Mouse (Mus musculus): Measurements from ENCODE around the gene Cav3.

Cav3 gene

DNA sequence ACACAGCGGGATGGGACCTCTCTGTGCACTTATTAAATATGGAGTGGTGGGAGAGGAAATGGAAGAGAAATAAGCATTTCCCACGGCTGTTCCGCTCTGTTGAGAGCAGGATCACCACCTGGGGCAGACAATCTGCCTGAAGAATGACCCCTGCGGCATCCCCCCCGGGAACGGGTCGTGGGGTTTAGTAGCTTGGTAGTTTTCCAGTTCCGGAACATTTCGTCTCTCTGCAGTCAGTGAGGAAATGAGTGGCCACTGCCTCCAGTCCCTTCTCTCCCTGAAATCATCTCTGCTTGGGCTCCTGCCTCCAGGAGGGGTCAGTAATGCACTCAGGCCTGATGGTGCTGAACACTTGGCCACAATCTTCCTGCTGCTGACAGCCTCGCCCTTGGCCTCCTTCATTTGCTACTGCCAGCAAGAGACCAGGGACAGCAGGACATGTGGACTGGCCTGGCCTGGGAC lies 35.3 kb downstream of the Cav3 start:
- no peak for DNase-seq (ENCODE audit: low read depth, low spot score)

DNA sequence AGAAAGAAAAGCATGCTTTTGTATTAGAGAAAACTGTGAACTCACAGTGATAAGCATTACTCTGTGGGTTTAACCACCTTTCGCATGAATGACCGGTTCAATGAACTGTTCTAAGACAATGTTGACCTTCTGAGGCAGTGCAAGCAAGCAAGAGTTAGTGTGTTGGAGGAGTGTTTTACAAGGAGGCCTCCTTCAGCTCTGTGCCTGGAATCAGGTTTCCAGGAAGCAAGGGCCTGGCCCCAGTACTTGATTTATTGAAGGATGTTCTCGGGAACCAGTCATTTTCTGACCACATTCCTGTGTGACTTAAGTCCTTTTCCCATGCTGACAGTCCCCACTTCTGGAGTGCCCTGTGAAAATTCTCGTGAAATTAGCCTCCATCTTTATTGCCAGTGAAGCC lies 35.9 kb downstream of the Cav3 start:
- DNase-seq (ENCODE audit: low read depth, low spot score), result no peak

DNA sequence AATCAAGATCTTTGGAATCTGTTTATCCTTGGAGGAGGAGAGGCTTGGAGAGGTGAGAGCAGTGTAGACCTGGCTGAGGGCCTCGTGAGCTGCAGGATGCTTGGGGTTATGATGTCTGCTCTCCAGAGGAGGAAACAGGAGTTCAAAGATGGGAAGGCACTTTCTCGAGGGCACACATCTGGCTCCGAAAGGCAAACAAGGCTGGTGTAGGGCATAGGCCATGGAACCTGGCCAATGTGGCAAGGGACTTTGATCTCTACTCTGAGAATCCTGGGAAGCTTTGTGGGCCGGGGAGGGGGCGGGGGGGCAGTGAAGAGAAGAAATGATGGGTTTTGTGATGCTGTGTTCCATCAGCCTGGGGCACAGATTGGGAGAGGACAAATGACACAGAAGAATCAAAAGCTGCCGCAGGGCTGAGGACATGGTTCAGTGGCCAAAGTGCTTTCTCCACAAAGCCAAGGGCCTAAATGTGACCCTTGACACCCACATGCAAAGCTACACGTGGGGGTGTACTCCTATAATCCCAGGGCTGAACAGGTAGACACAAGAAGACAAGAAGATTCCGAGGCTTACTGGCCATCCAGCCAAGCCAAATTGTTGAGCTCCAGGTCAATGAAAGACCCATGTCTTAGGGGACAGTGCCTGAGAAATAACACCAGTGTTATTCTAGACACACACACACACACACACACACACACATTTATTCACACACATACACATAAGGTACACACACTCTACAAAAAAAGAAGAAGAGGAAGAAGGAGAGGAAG lies 37.2 kb downstream of the Cav3 start:
- DNase-seq (ENCODE audit: low read depth, low spot score), result no peak

DNA sequence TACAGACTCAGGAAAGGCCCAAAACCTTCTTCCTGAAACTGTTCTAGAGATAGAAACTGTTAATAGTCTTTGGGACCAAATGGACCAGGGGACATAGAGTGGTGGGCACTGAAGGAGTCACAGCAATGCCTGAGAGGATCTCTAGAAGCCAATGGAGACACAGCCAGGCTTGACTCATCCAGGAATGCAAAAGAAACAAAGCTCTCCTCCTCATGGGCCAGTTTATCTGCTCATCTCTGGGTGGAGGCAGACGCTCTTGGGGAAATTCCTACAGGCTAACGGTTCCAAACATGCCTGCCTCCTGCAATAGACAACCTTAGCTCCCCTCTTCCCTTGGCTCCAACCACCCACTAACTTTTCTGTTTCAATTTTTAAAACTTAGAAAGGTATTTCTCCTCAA lies 38.2 kb downstream of the Cav3 start:
- DNase-seq (ENCODE audit: low read depth, low spot score), result no peak

DNA sequence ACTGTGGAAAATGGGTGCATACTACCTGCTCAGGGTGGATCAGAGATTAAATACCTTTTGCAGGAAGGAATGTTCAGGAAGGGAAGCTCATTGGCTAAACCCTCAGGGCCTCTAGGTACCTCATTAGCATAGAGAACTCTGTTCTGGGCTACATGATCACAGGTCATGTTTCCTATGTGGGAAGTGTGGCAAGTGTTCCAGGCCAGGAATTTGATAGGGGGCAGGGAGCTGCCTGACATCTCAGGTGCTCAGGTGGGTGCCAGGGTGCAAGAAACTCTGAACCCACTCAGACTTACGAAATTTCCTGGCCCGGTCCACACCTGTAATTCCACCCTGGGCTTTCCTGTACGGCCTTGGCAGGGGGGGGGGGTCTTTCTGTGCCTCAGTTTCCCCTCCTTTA lies 39.4 kb downstream of the Cav3 start:
- DNase-seq (ENCODE audit: low read depth, low spot score), result no peak

DNA sequence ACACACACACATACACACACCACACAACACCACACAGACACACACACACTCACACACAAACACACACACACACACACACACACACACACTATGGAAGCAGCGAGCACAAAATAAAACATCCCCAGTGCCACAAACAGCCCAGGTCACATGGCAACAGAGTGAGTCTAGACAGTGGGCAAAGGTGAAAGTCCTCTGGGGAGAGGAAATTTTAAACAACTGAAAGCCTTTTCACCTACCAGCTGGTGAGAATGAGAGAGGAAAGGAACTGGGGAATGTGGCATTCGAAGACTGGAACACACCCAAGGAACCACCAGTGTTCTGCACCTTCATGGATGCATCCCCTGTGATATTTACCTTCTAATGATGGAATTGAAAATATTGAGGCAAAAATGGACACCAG lies 40.2 kb downstream of the Cav3 start:
- DNase-seq (ENCODE audit: low read depth, low spot score), result no peak

DNA sequence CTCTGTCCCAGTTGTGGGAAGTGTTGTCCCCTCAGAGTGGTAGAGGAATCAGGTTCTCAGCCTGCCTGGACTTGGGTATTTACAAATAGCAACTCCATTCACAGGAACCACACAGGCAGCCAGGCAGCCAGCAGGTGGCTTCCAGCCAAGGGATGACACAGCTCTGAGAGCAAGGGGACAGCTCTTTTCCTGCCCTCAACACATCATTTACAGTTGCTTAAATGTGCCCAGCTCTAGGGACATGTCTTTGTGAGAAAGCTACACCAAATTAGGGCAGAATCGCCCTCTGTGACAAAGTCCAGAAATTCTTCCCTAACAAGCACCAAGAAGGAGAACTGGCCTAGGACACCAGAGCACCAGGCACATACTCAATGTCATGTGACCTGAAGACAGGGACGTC lies 41.9 kb downstream of the Cav3 start:
- no peak for DNase-seq (ENCODE audit: low read depth, low spot score)

DNA sequence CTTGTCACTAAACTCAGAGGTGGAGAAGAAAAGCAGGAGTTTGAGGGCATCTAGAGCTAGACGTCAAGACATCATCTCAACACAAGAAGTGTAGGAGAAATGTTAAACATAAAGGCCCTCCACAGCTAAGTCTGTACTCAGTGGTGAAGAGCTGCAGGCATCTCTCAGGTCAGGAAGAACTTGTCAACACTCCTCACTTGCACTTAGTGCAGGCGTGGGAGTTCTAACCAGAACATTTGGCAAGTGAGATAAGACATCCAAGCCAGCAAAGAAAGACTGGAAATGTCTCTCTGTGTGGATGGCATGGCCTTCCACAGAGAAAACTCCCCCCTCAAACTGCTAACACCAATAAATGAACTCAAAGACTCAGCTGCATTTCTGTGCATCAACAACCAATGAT lies 48.3 kb downstream of the Cav3 start:
- DNase-seq (ENCODE audit: low read depth, low spot score), result no peak

DNA sequence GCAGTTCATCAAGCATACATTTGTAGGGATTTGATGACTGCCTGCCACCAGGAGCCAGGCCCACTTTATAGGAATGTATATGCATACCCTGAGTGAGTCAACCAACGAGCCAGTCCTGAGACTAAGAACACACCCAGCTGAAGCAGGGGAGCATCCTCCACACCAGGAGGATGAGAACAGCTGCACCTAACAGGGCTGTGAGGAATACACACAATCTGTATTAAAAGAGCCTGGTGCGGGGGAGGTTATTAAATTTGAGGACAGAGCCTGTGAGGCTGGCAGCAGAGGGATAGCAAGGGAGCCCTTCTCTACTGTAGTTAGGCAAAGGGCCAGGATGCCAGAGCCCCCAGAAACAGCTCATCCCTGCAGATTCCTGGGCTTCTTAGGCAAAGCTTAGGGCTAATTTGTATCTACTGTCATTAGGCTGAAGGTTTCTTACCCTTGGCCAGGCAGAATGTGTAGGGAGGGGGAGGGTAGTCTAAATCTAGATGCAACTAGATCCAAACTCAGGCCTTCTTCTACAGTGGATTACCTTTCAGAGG lies 50.4 kb downstream of the Cav3 start:
- no peak for DNase-seq (ENCODE audit: low read depth, low spot score)

DNA sequence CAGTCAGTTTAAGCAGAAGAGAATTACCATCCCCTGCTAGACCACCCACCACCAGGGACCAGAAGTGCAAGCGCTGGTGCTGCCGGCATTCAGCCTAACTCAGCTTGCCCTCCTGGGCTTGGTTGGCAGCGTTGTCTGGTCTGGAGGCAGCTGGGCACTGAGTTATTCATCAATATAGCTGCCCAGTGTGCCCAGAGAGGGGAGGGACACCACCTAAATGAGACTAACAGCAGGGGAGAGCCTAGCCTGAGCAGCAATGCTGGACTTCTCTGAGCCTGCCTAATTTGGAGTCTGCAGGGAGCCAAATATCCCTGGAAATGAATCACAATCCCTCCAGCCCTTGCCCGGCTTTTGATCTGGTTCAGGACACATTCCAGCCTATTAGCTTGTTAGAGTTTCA lies 51.0 kb downstream of the Cav3 start:
- no peak for DNase-seq (ENCODE audit: low read depth, low spot score)

DNA sequence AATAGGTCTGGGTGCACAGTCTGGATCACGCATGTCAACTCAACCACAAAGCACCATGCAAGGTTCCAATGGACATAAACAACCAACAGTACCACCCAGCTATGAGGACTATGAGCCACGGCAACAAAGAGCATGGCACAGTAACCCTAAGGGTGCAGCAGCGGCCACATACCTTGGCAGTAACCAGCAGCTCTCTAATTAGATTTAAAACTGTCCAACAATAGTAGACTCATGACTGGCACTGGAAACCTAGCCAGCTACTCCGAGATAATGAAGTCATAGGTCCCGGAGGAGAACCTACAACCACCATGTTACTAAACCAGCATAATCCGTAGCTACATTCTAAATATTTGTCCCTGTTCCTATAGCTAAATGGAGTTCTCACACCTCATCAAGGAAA lies 55.3 kb downstream of the Cav3 start:
- no peak for DNase-seq (ENCODE audit: low read depth, low spot score)

DNA sequence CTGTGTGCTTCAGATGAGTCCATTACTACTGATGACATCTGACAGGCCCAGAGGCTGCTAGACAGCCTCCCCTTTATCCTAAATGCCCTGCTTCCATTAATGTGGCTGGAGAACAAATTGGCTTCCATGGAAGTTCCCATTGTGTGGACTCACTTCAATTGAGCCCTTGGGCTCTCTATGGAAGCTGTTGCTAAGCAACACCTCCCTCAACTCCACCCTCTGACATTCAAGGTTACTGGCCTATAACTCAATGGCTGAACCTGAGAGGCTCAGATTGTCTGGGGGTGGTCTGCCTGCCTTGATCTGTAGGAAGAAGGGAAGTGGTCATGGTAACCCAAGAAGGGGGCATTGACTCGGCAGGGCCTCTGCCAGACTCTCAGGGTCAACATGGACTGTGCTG lies 57.2 kb downstream of the Cav3 start:
- no peak for DNase-seq (ENCODE audit: low read depth, low spot score)

DNA sequence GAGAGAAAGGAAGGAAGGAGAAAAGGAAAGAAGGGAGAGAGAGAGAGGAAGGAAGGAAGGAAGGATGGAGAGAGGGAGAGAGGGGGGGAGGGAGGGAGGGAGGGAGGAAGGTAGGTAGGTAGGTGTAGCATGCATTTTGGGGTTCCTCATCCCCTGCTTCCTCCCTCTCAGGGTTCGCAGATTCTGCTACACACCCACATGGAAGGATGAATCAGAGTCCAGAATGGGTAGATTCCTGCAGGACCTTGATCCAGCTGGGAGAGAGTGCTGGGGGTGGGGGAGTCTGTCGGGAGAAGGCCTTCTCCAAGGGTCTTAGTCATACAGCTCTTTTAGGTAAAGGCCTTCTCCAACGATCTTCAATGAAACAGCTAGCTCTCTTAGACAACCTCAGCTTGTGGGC lies 58.3 kb downstream of the Cav3 start:
- DNase-seq (ENCODE audit: low read depth, low spot score), result no peak

DNA sequence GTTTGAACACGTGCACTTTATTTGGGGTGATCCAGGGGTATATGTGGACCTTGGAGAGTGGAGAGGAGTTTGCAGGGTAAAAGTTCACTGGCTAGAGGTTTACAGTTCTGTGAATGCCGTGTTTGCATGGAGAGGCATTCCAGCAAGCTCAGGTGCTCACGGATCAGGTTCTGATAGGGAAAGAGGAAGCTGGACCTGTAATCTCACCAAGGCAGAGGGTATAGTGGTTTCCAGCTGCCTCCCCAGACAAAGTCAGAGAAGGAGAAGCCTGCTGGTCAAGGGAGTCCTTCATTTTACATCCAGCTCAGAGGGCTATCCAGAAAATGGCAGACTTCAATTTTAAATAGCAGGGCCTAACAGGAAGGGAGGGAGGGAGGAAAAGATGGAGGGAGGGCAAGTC lies 58.7 kb downstream of the Cav3 start:
- DNase-seq (ENCODE audit: low read depth, low spot score), result no peak

Data from A20 (cell line).